Mouse (Mus musculus): ENCODE results near the gene Apba3. TPM values are rescaled to one million over a fixed set of nuclear protein-coding genes. Genes with fewer than 3 reads are reported as not detected.
A peak's percentile ranks its signal among the peaks of the same experiment; 100 is the strongest.

Apba3 gene
- polyA plus RNA-seq, 1 experiment from 2014 or later: 55.7 TPM

DNA sequence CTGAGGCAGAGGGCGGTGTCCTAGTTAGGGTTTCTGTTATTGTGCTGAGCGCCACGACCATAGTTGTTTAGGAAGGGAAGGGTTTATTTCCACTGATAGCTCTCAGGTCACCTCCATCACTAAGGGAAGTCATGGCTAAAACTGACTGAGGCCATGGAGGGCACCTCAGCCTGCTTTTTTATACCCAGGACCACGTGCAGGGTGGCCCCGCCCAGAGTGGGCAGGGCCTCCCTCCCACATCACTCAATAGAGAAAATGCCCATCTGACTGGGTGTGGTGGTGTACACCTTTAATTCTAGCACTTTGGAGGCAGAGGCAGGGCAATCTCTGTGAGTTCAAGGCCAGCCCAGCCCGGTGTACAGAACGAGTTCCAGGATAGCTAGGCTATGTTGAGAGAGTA, 47.4 kb downstream of the Apba3 start:
- Histone ChIP-seq H3K4me3 (replicated peaks; ENCODE audit: low read depth, low read length) (no peak overlapping the region), H3K27me3 (ENCODE audit: insufficient read depth, low read length) (no peaks in the 10 kb centered on the region), H3K9me3 (replicated peaks; ENCODE audit: low read length) (no peaks in the 10 kb centered on the region), H3K4me1 (replicated peaks; ENCODE audit: insufficient read depth, low read length) (peaks cover 13% of the 10 kb centered on the region), H3K9ac (ENCODE audit: low read depth, low read length) (no peak overlapping the region), H3K4me2 (ENCODE audit: low read length) (no peak overlapping the region), H3K27ac (no peak overlapping the region), H3K36me3 (ENCODE audit: insufficient read depth, low read length) (peaks cover 53% of the 10 kb centered on the region)
- DNase-seq (ENCODE audit: low spot score) (no peak), ATAC-seq (replicated peaks; ENCODE audit: low FRiP score, low read depth) (no peak)
- WGBS: 77% methylated on average over 7 of the region's 7 CpGs
- no peak for TF ChIP-seq CTCF (IDR thresholded peaks at IDR 0.05; ENCODE audit: low read depth)

DNA sequence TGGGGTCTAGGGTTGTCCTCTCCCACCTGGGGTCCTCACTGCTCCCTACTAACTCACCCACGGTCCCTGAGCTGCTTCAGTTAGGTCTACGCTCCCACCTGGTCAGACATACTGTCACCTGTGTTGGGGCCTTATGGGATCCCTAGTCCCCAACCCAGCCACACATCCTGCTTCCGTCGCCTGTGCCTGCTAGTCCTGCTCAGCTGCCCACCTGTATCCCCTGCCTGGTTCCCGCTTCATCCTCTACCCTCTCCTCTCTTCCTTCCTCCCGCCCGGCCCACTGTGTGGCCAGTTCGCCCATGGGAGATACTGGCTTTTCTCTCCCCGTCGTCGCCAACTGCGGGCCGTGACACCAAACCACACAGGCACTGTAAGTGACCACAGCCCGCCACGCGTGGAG, 48.8 kb downstream of the Apba3 start:
- H3K4me2 ChIP-seq (ENCODE audit: low read length): no peak overlapping the region
- peaks cover 20% of the 10 kb centered on the region for H3K4me1 ChIP-seq (replicated peaks; ENCODE audit: insufficient read depth, low read length)
- 93% methylated on average over 16 of the region's 16 CpGs for WGBS
- H3K9ac ChIP-seq (ENCODE audit: low read depth, low read length): no peak overlapping the region
- peaks cover 41% of the 10 kb centered on the region for H3K36me3 ChIP-seq (ENCODE audit: insufficient read depth, low read length)
- no peak overlapping the region for H3K4me3 ChIP-seq (replicated peaks; ENCODE audit: low read depth, low read length)
- no peak for TF ChIP-seq CTCF (IDR thresholded peaks at IDR 0.05; ENCODE audit: low read depth)
- DNase-seq (ENCODE audit: low spot score): no peak
- H3K27me3 ChIP-seq (ENCODE audit: insufficient read depth, low read length): no peaks in the 10 kb centered on the region
- ATAC-seq (replicated peaks; ENCODE audit: low FRiP score, low read depth): no peak
- 0 out of 2 replicates have a peak overlapping the region, but pooled peaks have one; percentile 87 for H3K27ac ChIP-seq
- no peaks in the 10 kb centered on the region for H3K9me3 ChIP-seq (replicated peaks; ENCODE audit: low read length)

DNA sequence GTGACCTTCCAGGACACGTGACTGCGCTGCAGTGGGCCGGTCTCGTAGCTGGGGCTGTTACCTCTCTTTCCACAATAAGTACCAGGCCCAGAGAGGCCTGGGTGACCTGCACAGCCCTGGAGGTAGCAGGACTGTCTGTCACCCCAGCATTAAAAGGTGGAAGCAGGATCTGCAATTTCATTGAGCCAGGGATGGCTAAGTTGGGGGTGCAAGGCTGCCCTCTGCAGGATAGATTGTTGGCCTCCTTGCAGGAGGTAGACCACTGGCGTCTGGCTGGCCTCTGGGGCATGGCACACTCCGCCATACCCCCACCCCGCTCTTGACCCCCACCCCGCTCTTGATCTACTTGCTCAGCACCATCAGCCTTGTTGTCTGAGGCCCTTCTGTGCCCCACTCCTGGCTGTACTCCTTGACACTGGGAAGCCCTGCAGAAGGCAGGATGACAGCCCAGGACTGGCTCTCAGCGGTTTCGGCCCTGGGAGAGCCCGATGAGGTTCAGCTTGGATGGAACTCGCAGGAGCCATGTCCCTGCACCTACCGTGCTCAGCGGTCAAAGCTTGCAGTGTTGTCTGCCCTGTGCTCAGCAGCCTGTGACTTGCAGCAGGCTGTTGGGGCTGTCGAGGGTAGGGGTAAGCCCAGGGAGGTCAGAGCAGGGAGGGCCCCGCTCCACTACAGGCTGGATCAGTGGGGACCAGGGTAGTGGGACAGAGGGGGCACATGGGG, 49.7 kb downstream of the Apba3 start:
- ATAC-seq (replicated peaks; ENCODE audit: low FRiP score, low read depth) (0 out of 2 replicates have a peak, but pooled peaks have one; percentile 3), DNase-seq (ENCODE audit: low spot score) (peak; percentile 65)
- peaks cover 32% of the 10 kb centered on the region for H3K36me3 ChIP-seq (ENCODE audit: insufficient read depth, low read length)
- H3K4me3 ChIP-seq (replicated peaks; ENCODE audit: low read depth, low read length): peak overlapping the region; percentile 24
- peak overlapping the region; percentile 87 for H3K27ac ChIP-seq
- TF ChIP-seq CTCF (IDR thresholded peaks at IDR 0.05; ENCODE audit: low read depth): peak; percentile 66
- peak overlapping the region; percentile 70 for H3K4me2 ChIP-seq (ENCODE audit: low read length)
- no peaks in the 10 kb centered on the region for H3K27me3 ChIP-seq (ENCODE audit: insufficient read depth, low read length)
- H3K4me1 ChIP-seq (replicated peaks; ENCODE audit: insufficient read depth, low read length): peaks cover 20% of the 10 kb centered on the region
- WGBS: 39% methylated on average over 16 of the region's 16 CpGs
- H3K9ac ChIP-seq (ENCODE audit: low read depth, low read length): peak overlapping the region; percentile 44
- no peaks in the 10 kb centered on the region for H3K9me3 ChIP-seq (replicated peaks; ENCODE audit: low read length)

GRCm38 (mm10) chr10:81317273-81317672, 50.5 kb downstream of the Apba3 start:
- peak overlapping the region; percentile 44 for H3K9ac ChIP-seq (ENCODE audit: low read depth, low read length)
- H3K27me3 ChIP-seq (ENCODE audit: insufficient read depth, low read length): no peaks in the 10 kb centered on the region
- H3K4me1 ChIP-seq (replicated peaks; ENCODE audit: insufficient read depth, low read length): peaks cover 20% of the 10 kb centered on the region
- H3K4me2 ChIP-seq (ENCODE audit: low read length): peak overlapping the region; percentile 70
- peak overlapping the region; percentile 24 for H3K4me3 ChIP-seq (replicated peaks; ENCODE audit: low read depth, low read length)
- ATAC-seq (replicated peaks; ENCODE audit: low FRiP score, low read depth): no peak
- peak overlapping the region; percentile 87 for H3K27ac ChIP-seq
- peaks cover 26% of the 10 kb centered on the region for H3K36me3 ChIP-seq (ENCODE audit: insufficient read depth, low read length)
- DNase-seq (ENCODE audit: low spot score): peak; percentile 94
- no peak for TF ChIP-seq CTCF (IDR thresholded peaks at IDR 0.05; ENCODE audit: low read depth)
- WGBS: 7% methylated on average over 19 of the region's 20 CpGs
- H3K9me3 ChIP-seq (replicated peaks; ENCODE audit: low read length): no peaks in the 10 kb centered on the region

DNA sequence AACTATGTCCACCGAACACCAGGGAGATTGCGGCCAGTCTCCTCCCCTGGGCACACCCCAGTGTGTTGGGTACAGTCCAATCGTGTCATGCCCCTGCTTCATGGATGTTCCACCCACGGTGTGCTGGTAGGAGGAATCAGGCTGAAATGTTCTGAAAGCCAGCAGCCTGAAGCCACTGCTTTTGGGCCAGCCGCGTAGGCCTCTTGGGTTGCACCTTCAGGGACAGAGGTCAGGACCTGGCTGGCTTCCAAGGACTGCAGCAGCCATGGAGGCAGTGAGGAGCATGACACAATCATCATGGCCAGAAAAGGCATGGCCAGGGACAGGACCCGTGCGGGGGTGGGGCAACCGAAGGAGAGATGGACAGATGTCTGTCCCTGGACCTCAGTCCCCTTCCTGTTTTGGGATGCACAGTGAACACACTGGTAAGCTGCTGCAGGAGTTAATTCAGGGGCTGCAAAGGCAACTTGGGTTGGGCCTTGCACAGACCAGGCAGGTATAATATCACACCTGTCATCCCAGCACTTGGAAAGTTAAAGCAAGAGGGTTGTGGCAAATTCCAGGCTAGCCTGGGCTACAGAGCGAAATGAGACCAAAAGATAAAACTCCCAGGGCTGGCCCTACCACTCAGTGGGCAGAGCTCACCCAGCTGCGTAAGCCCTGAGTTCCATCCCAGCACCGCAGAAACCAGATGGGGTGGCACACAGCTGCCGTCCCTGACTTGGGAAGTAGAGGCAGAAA, 52.0 kb downstream of the Apba3 start:
- Histone ChIP-seq H3K9me3 (replicated peaks; ENCODE audit: low read length) (no peaks in the 10 kb centered on the region), H3K27me3 (ENCODE audit: insufficient read depth, low read length) (no peaks in the 10 kb centered on the region), H3K4me3 (replicated peaks; ENCODE audit: low read depth, low read length) (no peak overlapping the region), H3K27ac (0 out of 2 replicates have a peak overlapping the region, but pooled peaks have one; percentile 91), H3K4me2 (ENCODE audit: low read length) (peak overlapping the region; percentile 74; the same call in 1 of the 2 replicates), H3K36me3 (ENCODE audit: insufficient read depth, low read length) (peaks cover 29% of the 10 kb centered on the region), H3K9ac (ENCODE audit: low read depth, low read length) (0 out of 2 replicates have a peak overlapping the region, but pooled peaks have one; percentile 46), H3K4me1 (replicated peaks; ENCODE audit: insufficient read depth, low read length) (peaks cover 20% of the 10 kb centered on the region)
- 88% methylated on average over 13 of the region's 13 CpGs for WGBS
- no peak for TF ChIP-seq CTCF (IDR thresholded peaks at IDR 0.05; ENCODE audit: low read depth)
- ATAC-seq (replicated peaks; ENCODE audit: low FRiP score, low read depth) (no peak), DNase-seq (ENCODE audit: low spot score) (no peak)

DNA sequence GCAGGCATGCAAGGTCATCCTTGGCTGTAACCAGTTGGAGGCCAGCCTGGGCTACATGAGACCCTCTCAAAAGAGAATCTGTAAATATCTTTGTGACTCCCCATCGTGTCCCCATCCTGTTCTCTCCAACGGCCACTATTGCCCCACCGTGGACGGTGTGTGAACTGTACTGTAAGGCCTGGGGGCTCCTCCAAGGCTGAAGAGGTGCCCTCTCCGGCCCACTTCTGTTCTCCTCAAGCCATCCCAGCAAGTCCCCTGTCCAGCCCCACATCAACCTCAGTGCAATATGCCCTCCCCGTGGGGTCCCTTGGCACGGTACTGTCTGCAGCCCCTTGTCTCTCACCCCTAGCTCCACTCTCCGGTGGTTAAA, 52.6 kb downstream of the Apba3 start:
- Histone ChIP-seq H3K4me3 (replicated peaks; ENCODE audit: low read depth, low read length) (peak overlapping the region; percentile 83; the same call in 1 of the 2 replicates), H3K4me1 (replicated peaks; ENCODE audit: insufficient read depth, low read length) (peaks cover 20% of the 10 kb centered on the region), H3K9me3 (replicated peaks; ENCODE audit: low read length) (no peaks in the 10 kb centered on the region), H3K27ac (peak overlapping the region; percentile 91; the same call in 1 of the 2 replicates), H3K36me3 (ENCODE audit: insufficient read depth, low read length) (peaks cover 33% of the 10 kb centered on the region), H3K4me2 (ENCODE audit: low read length) (peak overlapping the region; percentile 74), H3K9ac (ENCODE audit: low read depth, low read length) (peak overlapping the region; percentile 46; the same call in 1 of the 2 replicates), H3K27me3 (ENCODE audit: insufficient read depth, low read length) (no peaks in the 10 kb centered on the region)
- ATAC-seq (replicated peaks; ENCODE audit: low FRiP score, low read depth) (no peak), DNase-seq (ENCODE audit: low spot score) (peak; percentile 46)
- 24% methylated on average over 8 of the region's 8 CpGs for WGBS
- TF ChIP-seq CTCF (IDR thresholded peaks at IDR 0.05; ENCODE audit: low read depth): peak; percentile 43; the same call in 1 of the 2 replicates
